Mouse (Mus musculus): ENCODE measurements around the gene Upk3bl.
"Not testable (repeated sequence)": the region's sequence is repeated elsewhere in the genome, so short reads cannot be mapped to it uniquely, and the experiment has no call there.

- TF ChIP-seq MAX (IDR thresholded peaks at IDR 0.05; ENCODE audit: low read depth); POLR2A (IDR thresholded peaks at IDR 0.05; ENCODE audit: insufficient read length, low read depth); CEBPB (IDR thresholded peaks at IDR 0.05; ENCODE audit: insufficient read depth, poor library complexity, severe bottlenecking); E2F4 (IDR thresholded peaks at IDR 0.05; ENCODE audit: insufficient read depth); POLR2AphosphoS2 (IDR thresholded peaks at IDR 0.05; ENCODE audit: insufficient read length, low read depth); USF1 (IDR thresholded peaks at IDR 0.05; ENCODE audit: low read depth): not testable (repeated sequence)
Observed at GRCm38 (mm10) chr5:136066404-136067148, 12.3 kb downstream of the Upk3bl start.
